Mouse (Mus musculus): ENCODE measurements around the gene Golt1b.

- TF ChIP-seq CTCF (IDR thresholded peaks at IDR 0.05; ENCODE audit: low read depth, low read length) (no peak), POLR2A (IDR thresholded peaks at IDR 0.05; ENCODE audit: borderline replicate concordance, low read depth, low read length) (no peak)
Observed at GRCm38 (mm10) chr6:142366473-142367018, 20.5 kb upstream of the Golt1b start.
